Mouse (Mus musculus) MEL (cell line): ENCODE measurements around the gene Krtdap. TPM values are rescaled to one million over a fixed set of nuclear protein-coding genes. Genes with fewer than 3 reads are reported as not detected.
A peak's percentile ranks its signal among the peaks of the same experiment; 100 is the strongest.

Source experiments
- DNase-seq: peaks from one replicate; pipeline ENCODE4 v3.0.0; 2011; ENCODE audit warnings: low read depth, low spot score
- H3K27ac ChIP-seq: 2 replicates; pipeline ENCODE4 v1.5.1; 2012; ENCODE audit warnings: low read depth, mild to moderate bottlenecking, control low read depth, low read length, moderate library complexity; ENCODE audit not compliant: control insufficient read depth
- H3K27me3 ChIP-seq, 2 experiments: fragments of 150-350 bp in 1 of 2; sonication (generic) in 1 of 2; 2 replicates each; pipeline ENCODE4 v1.6.1; 2012; ENCODE audit warnings: low read length in 2 of 2, mild to moderate bottlenecking in 2 of 2, improper control_type of control experiment in 1 of 2, moderate library complexity in 1 of 2; ENCODE audit not compliant: insufficient read depth in 2 of 2, control insufficient read depth in 1 of 2
- H3K36me3 ChIP-seq, 2 experiments: 2 replicates each; pipeline ENCODE4 v1.6.1; 2012 to 2014; ENCODE audit warnings: low read length in 2 of 2, improper control_type of control experiment in 1 of 2, inconsistent platforms in 1 of 2, mild to moderate bottlenecking in 1 of 2; ENCODE audit not compliant: insufficient read depth in 2 of 2, control insufficient read depth in 1 of 2
- H3K4me1 ChIP-seq, 2 experiments: fragments of 150-350 bp in 1 of 2; sonication (generic) in 1 of 2; 2 replicates each; pipeline ENCODE4 v1.6.1; 2012; ENCODE audit warnings: low read length in 2 of 2, improper control_type of control experiment in 1 of 2, mild to moderate bottlenecking in 1 of 2; ENCODE audit not compliant: insufficient read depth in 2 of 2, control insufficient read depth in 1 of 2
- H3K4me3 ChIP-seq, 2 experiments: fragments of 150-350 bp in 1 of 2; sonication (generic) in 1 of 2; 2 replicates each; pipeline ENCODE4 v1.5.1; 2012; ENCODE audit warnings: low read depth in 2 of 2, low read length in 2 of 2, mild to moderate bottlenecking in 2 of 2, moderate library complexity in 2 of 2, control low read depth in 1 of 2, improper control_type of control experiment in 1 of 2; ENCODE audit not compliant: control insufficient read depth in 1 of 2, insufficient read depth in 1 of 2
- H3K79me2 ChIP-seq: 2 replicates; pipeline ENCODE4 v1.6.1; 2012; ENCODE audit warnings: mild to moderate bottlenecking, low read length, moderate library complexity; ENCODE audit not compliant: control insufficient read depth, poor library complexity, insufficient read depth
- H3K9ac ChIP-seq: 2 replicates; pipeline ENCODE4 v1.6.1; 2012; ENCODE audit warnings: low read depth, mild to moderate bottlenecking, control low read depth, low read length, moderate library complexity; ENCODE audit not compliant: control insufficient read depth, poor library complexity, severe bottlenecking
- H3K9me3 ChIP-seq: fragments of 150-350 bp; sonication (generic); replicated peaks from 2 replicates; pipeline ENCODE4 v1.6.1; 2012; ENCODE audit warnings: mild to moderate bottlenecking, low read length, improper control_type of control experiment, moderate library complexity; ENCODE audit not compliant: insufficient read depth
- ELF1 ChIP-seq: IDR thresholded peaks from 2 replicates; pipeline ENCODE4 v1.6.1; 2014; ENCODE audit warnings: low read depth, mild to moderate bottlenecking, inconsistent platforms, low read length, improper control_type of control experiment, moderate library complexity
- JUND ChIP-seq: IDR thresholded peaks from 2 replicates; pipeline ENCODE4 v1.6.1; 2011; ENCODE audit warnings: low read depth, mild to moderate bottlenecking, improper control_type of control experiment, low read length
- MAZ ChIP-seq: IDR thresholded peaks from 2 replicates; pipeline ENCODE4 v1.6.1; 2012; ENCODE audit warnings: low read depth, mild to moderate bottlenecking, inconsistent platforms, low read length, improper control_type of control experiment
- MEF2A ChIP-seq: IDR thresholded peaks from 2 replicates; pipeline ENCODE4 v1.6.1; 2014; ENCODE audit warnings: low read depth, mild to moderate bottlenecking, inconsistent platforms, low read length, improper control_type of control experiment; ENCODE audit not compliant: poor library complexity, insufficient replicate concordance, severe bottlenecking; ENCODE audit errors: extremely low read depth
- POLR2A ChIP-seq, 2 experiments: IDR thresholded peaks; 2 replicates each; pipeline ENCODE4 v1.6.1; 2011 to 2012; ENCODE audit warnings: low read length in 2 of 2, mild to moderate bottlenecking in 2 of 2, control low read depth in 1 of 2, improper control_type of control experiment in 1 of 2, low read depth in 1 of 2, moderate library complexity in 1 of 2; ENCODE audit not compliant: control insufficient read depth in 1 of 2, insufficient read depth in 1 of 2, poor library complexity in 1 of 2
- TBP ChIP-seq: IDR thresholded peaks from 2 replicates; pipeline ENCODE4 v1.8.0; 2011; ENCODE audit warnings: low read depth, low read length, improper control_type of control experiment
- USF1 ChIP-seq: IDR thresholded peaks from 2 replicates; pipeline ENCODE4 v1.6.1; 2014; ENCODE audit warnings: low read depth, mild to moderate bottlenecking, inconsistent platforms, low read length, improper control_type of control experiment, moderate library complexity
- USF2 ChIP-seq, 2 experiments: IDR thresholded peaks; 2 replicates each; pipeline ENCODE4 v1.6.1; 2011 to 2012; ENCODE audit warnings: improper control_type of control experiment in 2 of 2, low read length in 2 of 2, borderline replicate concordance in 1 of 2, inconsistent platforms in 1 of 2, low read depth in 1 of 2, mild to moderate bottlenecking in 1 of 2; ENCODE audit not compliant: insufficient read depth in 1 of 2
- ZMIZ1 ChIP-seq: IDR thresholded peaks from 2 replicates; pipeline ENCODE4 v1.6.1; 2012; ENCODE audit warnings: low read depth, mild to moderate bottlenecking, inconsistent platforms, low read length, improper control_type of control experiment, moderate library complexity
- polyA plus RNA-seq, 2 experiments: library from polyadenylated mRNA; stranded (reverse) in 1 of 2; unstranded in 1 of 2; fragments of >175 nt in 1 of 2; fragments of >200 nt in 1 of 2; gene quantifications; 2 replicates each; pipeline versions ENCODE4 v1.2.1 to v1.2.4; 2012; ENCODE audit warnings: low replicate concordance in 2 of 2, low read depth in 1 of 2; ENCODE audit not compliant: insufficient read length in 2 of 2, insufficient read depth in 1 of 2, missing spikeins in 1 of 2
- total RNA-seq: library from RNA; depleted of rRNA; stranded (reverse); fragments of 300-350 nt; gene quantifications from 2 replicates; pipeline ENCODE4 v1.2.3, GENCODE M21; 2012

The Krtdap gene
- total and polyA plus RNA-seq, 3 experiments, result not detected

DNA sequence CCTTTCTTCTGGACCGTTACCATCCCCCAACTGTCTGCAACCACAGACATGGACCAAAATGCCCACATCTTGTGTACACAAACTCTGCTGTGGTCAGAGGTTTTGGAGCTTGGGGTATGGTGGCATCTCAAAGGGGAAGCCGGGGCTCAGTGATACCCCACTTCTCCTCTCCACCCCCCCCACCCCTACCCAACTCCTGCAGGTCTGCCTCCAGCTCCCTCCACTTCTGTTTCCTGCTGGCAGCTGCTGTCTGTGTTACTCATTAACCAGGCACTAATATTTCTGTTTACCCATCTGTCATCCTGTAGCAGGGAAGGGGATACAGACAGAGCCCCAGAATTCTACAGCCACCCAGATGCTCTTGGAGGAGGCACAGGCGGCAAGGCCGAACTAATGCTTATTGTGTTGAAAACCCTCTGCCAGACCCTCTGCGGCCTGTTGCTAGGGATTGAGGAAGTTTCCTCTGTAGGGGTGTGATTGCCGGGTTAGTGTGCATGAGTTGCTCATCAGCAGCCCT, 24.7 kb downstream of the Krtdap start:
- DNase-seq, result peak; percentile 27
- no peaks in the 10 kb centered on the region for H3K79me2 ChIP-seq
- H3K27ac ChIP-seq, result no peak overlapping the region
- H3K4me3 ChIP-seq, result no peak overlapping the region
- no peak overlapping the region for H3K9ac ChIP-seq
- no peaks in the 10 kb centered on the region for H3K4me1 ChIP-seq
- no peaks in the 10 kb centered on the region for H3K9me3 ChIP-seq
- H3K36me3 ChIP-seq, result no peaks in the 10 kb centered on the region
- peaks cover 0 to 1% of the 10 kb centered on the region in 2 experiments; a peak in 2 of 4 replicates for H3K27me3 ChIP-seq
- TF ChIP-seq TBP (peak; percentile 75), ELF1 (no peak), MAZ (no peak)

DNA sequence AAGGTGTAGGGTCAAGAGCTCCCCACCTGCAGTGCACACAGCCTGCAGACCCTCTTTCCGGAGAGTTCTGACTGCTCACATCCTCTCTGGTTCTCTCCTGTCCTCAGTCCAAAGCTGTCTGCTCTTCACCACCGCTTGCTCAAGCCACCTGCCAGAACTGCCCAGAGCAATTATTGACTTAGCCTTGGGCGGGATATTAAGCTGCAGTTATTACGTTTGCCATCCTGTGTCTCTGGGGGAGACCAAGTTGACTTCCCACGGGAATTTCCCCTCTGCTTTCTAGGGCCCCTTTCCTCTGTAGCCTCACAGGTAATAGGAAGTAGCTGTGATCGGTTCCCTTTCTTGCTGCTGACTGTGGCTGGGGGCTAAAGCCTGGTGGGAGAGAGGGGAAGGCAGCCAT, 32.4 kb downstream of the Krtdap start:
- Histone ChIP-seq H3K27ac (no peak overlapping the region), H3K36me3 (no peaks in the 10 kb centered on the region), H3K4me1 (peaks cover 0 to 3% of the 10 kb centered on the region in 2 experiments; a peak in 2 of 4 replicates), H3K9me3 (no peaks in the 10 kb centered on the region), H3K9ac (no peak overlapping the region), H3K79me2 (no peaks in the 10 kb centered on the region), H3K4me3 (no peak overlapping the region; a peak in 1 of 4 replicates), H3K27me3 (peaks cover 2 to 3% of the 10 kb centered on the region in 2 experiments; a peak in 2 of 4 replicates)
- no peak for TF ChIP-seq POLR2A (IDR thresholded peaks at IDR 0.05; ENCODE audit: control insufficient read depth in 1 of 2, insufficient read depth in 1 of 2, low read depth in 1 of 2, low read length in 2 of 2, poor library complexity in 1 of 2)
- TF ChIP-seq JUND, result no peak
- no peak for TF ChIP-seq ELF1
- TF ChIP-seq ZMIZ1, result no peak
- no peak for DNase-seq

GRCm38 (mm10) chr7:30820854-30821445, 33.3 kb downstream of the Krtdap start:
- TF ChIP-seq USF1 (peak; percentile 86), MEF2A (no peak), USF2 (IDR thresholded peaks at IDR 0.05; ENCODE audit: borderline replicate concordance in 1 of 2, insufficient read depth in 1 of 2, low read depth in 1 of 2, low read length in 2 of 2) (peak in 1 of 2 experiments; percentile 57; a peak in 1 of 4 replicates)
- Histone ChIP-seq H3K9me3 (no peaks in the 10 kb centered on the region), H3K27ac (no peak overlapping the region), H3K36me3 (no peaks in the 10 kb centered on the region), H3K4me3 (peak overlapping the region in 1 of 2 experiments; percentile 5; a peak in 1 of 4 replicates), H3K79me2 (no peaks in the 10 kb centered on the region), H3K9ac (no peak overlapping the region), H3K4me1 (peaks cover 0 to 3% of the 10 kb centered on the region in 2 experiments; a peak in 2 of 4 replicates), H3K27me3 (peaks cover 2 to 3% of the 10 kb centered on the region in 2 experiments; a peak in 2 of 4 replicates)
- no peak for DNase-seq
